Mouse (Mus musculus) fat pad, adult 2 months (tissue): Measurements from ENCODE around the gene Pigr.

ENCODE experiments used
- DNase-seq: peaks from one replicate; pipeline ENCODE4 v3.0.0-alpha.2; 2011; ENCODE audit warnings: low read depth, low spot score; ENCODE audit errors: extremely low read depth

Gene Pigr

DNA sequence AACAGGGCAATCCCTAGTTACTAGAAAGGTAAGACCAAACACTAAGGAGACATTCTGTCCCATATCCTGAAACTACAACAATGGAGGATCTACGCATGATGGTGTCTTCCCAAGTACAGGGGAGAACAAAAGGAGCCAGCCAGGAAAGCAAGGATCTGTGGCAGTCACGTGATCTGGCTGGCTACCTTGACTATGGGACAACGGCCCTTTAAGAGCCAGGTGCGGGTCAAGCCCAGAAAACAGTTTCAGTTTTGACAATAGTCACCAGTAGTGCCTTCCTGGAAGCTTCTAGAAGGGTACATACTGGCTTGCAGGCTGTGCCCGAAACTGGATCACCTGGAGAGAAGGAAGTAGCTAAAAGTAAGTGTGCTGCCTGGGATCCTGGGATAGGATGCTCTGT lies at the start of gene Pigr:
Pigr (plus strand) TSS at position 237 of the 400 bp plus-strand sequence.
- DNase-seq, result no peak

GRCm38 (mm10) chr1:130779867-130780266 lies 46.6 kb upstream of the Pigr start:
- no peak for DNase-seq

DNA sequence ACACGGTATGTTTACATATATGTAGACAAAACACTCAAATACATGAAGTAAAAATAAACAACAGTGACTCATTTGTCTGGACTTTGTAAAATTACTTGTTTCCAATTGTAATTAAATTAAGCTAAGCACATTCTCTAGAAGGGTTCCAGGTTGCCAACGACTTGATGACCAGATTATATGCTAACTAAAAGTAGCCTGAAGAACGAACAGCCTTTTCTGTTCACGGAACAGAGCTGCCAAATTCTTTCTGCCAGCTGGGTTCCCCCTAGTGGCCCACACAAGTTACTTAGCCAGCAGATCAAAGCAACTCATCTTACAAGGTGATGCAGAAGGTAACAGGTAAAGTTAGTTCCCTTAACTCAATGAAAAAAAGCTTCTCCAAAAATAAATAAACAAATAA lies 42.4 kb upstream of the Pigr start:
- no peak for DNase-seq

DNA sequence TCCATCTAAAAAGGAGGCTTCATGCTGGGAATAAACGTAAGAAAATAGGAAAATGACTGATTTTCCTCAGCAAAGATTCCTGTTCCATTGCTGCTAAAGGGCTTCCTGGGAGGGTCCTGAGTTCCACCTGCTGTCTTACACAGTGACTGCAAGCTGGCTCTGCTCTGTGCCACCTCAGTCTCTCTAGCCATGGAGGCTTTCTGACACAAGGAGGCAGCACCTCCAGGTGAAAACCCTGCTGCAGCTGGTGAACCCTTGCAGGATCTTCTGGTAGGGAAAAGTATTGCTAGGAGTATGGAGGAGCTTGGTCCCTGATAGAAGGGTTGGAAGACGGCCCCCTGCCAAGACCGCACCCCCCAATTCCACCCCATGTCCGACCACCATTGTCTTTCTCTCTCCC lies 39.5 kb upstream of the Pigr start:
- DNase-seq, result no peak

DNA sequence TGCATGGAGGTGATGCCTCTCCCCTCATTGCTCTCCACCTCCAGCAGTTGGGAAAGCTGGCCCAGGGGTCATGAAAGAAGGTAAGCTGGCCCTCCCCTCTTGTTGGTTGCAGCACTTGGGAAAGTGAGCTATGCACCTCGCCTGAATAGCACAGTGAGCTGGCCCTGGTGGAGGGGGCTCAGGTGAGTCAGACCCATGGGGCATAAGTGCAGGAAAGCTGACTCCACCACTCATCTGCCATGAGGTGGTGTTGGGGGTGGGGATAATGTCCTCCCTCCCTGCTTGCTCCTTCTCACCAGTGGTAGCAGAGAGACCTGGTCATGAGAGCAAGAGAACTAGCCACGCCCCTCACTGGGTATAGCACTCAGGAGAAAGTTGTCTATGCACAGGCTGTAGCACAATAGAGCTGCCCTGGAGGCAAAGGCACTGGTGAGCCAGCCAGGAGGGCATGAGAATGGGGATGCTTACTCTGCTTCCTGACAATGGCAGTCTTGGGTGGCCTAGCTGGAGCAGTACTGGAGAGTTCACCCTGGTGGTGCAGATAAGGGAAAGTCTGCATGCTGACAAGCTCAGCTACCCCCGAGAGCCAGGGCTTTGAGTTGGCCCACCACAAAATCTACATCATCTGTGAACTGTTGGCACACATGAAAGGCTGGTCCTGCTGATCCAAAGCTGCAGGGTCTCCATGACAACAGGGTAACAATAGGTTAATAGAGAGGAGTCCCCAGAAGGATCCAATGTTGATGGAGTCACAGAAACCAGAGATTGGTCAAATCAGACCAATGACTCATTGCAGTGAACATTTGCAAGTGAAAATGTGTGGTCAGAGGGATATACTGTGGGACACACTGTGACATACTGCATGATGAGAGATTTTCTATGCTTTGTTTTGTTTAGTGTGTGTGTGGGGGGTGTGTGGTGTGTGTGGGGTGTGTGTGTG lies 36.7 kb upstream of the Pigr start:
- DNase-seq, result no peak

DNA sequence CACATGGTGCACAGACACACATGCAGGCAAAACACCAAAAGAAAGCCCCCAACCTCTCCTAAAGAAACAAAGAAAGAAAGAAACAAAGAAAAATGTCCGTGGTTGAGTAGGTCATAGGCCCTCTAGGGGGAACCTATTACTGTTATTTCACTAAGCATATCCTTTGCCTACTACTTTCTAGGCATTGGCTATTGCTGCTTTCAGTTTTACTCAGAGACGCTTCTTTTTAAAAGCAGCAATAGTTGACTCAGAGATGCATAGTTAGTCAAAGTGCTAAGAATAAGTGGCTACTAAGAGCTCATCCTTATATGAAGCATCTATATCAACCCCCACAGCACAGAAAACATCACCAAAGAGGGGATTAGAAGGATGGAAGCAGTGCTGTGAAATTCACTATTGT lies 31.2 kb upstream of the Pigr start:
- DNase-seq, result no peak

GRCm38 (mm10) chr1:130796967-130797684 lies 29.4 kb upstream of the Pigr start:
- no peak for DNase-seq

DNA sequence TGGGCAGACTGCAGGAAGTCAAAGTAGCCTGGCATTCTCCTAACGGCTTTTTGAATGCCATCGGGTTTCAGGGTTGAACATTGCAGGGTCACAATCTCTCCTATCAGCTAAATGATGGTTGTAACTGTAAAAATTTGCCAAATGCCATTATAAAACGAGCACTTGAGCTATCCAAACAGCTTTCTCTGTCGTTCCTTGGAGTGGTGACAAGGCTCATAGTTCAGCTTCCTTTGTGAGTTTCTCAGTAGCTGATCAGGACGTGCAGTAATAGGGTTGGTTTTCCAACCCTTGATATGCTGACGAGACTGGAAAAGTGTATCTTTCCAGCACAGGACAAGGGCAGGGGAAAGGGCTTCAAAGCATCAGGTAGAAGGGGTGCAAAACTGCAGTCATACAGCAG lies 28.4 kb upstream of the Pigr start:
- no peak for DNase-seq

DNA sequence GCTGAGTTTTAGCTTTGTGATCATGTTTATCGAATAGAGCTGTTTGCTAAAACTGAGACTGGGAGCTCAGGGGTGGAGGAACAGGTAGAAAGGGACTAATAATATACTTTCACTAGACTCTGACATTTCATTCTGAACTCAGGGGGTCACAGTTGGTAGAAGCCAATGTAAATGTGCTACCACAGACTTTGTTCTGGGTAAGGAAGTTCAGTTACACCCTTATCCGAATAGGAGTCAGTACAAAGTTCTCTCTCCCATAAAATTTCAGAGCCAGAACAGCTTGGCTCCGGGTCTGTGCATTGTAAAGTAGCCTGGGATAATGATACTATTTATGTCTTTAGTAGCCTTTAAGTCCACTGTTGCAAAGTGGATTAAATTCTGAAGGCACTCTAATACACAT lies 27.9 kb upstream of the Pigr start:
- no peak for DNase-seq

- no peak for DNase-seq
Measured at GRCm38 (mm10) chr1:130799399-130799798, 27.1 kb upstream of the Pigr start.

DNA sequence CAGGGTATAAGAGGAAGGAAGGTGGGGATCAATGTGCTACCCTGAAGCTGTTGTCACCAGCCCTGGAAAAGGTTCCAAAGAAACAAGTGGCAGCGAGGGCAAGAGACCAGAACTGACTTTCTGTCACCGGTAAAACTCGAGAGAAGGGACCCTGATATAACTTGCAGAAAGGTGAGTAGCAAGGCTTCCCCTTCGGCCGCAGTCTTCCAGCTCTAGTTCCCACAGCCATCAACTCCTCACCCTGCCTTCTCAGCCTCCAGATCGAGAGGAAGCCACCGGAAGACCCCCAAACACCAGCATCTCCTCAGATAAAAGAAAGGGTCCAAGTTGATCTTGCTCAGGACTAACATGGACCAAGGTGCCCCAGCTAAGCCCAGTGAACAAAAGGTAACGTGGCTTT lies 25.9 kb upstream of the Pigr start, which contains the start of gene Fcamr:
Fcamr (plus strand) TSS at position 301 of the 400 bp plus-strand sequence.
- no peak for DNase-seq

GRCm38 (mm10) chr1:130801511-130801910 lies 25.0 kb upstream of the Pigr start:
- no peak for DNase-seq

DNA sequence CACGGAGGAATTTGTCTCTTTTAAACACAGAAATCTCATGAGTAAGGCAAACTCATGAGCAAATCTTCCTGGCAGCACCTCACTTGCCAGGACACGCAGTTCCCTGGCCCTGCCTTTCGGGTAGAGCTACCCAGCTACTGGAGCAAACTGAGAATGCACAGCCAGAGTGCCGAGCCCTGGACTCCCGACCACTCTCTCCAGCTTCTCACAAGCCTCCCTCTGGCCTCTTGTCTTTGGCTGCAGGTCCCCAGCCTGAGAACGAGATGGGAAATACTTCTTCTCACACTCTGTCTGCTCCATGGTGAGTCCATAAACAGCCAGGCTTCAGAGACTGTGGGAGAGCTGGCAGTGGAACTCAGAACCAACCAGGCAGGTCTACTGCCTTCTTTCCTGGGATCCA lies 23.5 kb upstream of the Pigr start:
- no peak for DNase-seq

DNA sequence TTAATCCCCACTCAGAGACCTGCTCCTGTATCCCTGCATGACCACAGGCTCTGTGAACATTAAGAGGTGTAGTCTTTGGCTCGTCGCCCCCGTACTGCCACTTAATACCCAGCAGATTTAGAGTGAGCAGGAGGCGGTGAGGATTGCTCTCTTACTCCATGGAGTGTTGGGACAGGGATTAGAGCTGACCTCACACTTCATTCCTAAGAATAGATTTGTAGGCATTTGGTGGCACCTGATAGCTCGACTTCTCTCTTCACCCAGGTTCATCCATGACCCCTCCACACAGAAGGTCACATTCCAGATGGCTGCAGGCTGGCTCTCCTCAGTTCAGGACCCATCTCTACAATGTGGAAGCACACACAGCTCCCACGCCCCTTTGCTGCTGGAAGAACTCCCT lies 22.2 kb upstream of the Pigr start:
- DNase-seq, result peak; percentile 30

DNA sequence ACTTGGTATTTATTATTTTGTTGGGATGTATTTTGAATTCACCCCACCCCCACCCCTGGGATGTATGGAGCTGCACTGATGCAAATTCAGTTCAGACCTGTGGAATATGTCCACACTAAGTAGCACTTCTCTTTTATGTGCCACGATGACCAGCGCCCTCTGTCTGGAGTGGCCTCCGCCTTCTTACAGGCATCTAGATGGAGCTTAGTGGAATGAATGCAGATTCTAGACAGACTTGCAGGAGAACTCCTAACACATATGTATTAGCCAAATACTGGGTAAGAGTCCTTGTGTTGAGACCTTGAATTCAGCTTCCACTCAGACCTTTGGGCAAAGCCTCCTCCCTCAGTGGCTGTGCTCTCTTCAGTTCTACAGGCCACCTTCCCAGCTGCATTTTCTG lies 15.6 kb upstream of the Pigr start:
- DNase-seq, result no peak

- DNase-seq, result no peak
Measured at GRCm38 (mm10) chr1:130811316-130811715, 15.2 kb upstream of the Pigr start.

- no peak for DNase-seq
Measured at GRCm38 (mm10) chr1:130819737-130820136, 6.7 kb upstream of the Pigr start.

DNA sequence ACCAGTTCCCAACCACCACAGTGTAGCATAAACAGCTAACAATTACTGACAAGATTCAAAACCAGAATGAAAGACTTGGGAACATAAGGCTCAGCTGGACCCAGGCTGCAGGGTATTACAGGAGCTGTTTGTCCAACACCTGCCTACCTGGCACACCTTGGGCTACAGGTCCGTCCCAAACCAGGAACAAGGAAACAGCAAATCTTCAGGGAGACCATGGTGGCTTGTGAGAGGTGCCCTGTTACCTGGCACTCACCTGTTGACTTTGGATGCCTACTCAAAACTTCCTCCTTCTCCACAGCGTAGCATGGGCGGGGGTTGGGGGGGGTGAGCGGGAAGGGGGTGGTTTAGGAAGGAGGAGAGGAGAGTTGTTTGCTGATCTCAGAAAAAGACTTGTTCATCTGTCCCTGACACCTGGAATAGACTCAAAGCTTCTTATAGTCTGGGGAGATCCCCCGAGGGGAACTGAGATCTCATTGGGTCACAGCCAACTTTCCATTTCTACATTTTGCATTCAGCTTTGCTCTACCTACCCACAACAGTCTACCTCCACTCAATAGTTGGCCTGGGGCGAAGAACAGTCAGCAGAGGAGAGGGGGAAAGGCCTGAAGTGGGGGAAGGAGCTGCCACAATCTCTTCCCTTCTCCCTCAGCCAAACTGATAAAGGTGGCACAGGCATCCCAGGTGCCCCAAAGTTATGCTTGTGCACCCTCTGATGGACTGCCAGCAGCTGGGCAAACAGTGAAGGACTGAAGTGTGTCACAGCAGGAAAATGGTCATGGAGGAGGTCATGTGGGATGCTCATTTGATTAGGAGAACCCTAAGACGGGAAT lies 6.0 kb upstream of the Pigr start:
- DNase-seq, result no peak

GRCm38 (mm10) chr1:130821149-130821471 lies 5.4 kb upstream of the Pigr start:
- no peak for DNase-seq

DNA sequence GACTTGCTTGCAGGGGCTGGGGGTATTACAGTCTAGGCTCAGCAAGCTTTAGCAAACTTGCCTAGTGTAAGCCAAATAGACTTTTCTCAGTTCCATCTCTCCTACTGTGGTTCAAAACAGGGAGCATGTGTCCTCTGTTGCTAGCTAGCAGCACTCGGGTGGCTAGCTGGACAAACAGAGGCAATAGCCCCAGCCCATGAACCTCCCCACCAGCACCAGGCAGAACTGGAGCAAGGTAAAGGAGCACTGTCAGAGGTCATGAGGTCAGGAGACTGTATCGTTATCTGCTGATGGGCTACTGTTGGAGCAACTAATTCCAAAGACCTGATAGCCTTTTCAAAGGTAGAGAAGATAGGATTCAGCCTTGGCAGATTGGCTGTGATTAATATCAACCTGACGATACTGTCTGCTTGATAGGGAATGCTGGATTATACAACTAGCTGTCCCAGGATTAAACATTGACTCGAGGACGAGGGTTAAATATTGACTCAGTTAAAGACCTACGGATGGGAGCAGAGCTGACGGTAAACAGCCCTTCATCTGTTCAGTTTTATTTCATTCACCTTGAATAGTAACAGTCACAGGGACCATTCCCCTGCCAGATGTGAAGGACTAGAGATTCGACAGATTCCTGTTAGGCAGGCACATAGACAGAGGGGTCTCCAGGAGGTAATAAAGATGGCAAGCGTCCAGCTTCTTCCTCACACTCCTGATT lies 4.4 kb upstream of the Pigr start:
- no peak for DNase-seq

GRCm38 (mm10) chr1:130828656-130829055 lies 2.2 kb downstream of the Pigr start:
- DNase-seq, result no peak
